Mouse (Mus musculus): Measurements from ENCODE around the gene Klhl11. TPM values are rescaled to one million over a fixed set of nuclear protein-coding genes. Genes with fewer than 3 reads are reported as not detected.

The Klhl11 gene
- total RNA-seq, 2 experiments from 2014 or later, result 10.8 to 40.8 TPM

DNA sequence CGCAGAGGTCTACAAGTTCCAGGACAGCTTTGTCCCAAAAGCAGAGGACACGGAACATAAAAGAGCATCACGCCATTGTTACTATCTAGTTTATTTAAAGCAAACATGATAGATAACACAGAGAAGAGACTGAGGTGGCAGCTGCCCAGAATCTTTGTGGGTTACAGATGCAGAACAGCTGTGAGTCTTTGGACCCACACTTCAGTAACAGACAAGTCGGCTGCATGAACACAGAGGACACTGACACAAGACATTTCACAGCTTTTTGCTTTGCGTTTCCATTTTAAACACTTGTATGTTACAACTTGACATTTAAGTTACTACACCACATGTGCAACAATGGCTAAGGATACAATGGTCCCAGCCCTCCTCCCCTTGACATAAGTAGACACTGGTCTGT is 3.7 kb upstream of the Klhl11 start:
- ATAC-seq (replicated peaks; ENCODE audit: low FRiP score, low TSS enrichment, poor library complexity, severe bottlenecking), result no peak

DNA sequence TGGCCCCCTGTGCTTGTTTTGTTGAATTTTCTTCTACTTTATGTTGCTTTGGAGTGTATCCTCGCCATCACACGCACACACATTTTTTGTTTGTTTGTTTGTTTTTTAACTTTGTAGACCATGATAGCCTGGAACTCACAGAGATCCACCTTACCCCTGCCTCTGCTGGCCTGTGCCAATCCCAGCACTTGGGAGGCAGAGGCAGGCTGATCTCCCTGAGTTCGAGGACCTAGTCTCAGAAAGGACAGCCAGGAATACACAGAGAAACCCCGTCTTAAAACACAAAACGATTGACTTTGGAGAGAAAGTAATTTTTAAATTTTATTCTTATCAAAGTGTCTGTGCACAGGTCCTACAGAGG is 374 bp upstream of the Klhl11 start:
- peak; percentile 46 for ATAC-seq (replicated peaks; ENCODE audit: low FRiP score, low TSS enrichment, poor library complexity, severe bottlenecking)

DNA sequence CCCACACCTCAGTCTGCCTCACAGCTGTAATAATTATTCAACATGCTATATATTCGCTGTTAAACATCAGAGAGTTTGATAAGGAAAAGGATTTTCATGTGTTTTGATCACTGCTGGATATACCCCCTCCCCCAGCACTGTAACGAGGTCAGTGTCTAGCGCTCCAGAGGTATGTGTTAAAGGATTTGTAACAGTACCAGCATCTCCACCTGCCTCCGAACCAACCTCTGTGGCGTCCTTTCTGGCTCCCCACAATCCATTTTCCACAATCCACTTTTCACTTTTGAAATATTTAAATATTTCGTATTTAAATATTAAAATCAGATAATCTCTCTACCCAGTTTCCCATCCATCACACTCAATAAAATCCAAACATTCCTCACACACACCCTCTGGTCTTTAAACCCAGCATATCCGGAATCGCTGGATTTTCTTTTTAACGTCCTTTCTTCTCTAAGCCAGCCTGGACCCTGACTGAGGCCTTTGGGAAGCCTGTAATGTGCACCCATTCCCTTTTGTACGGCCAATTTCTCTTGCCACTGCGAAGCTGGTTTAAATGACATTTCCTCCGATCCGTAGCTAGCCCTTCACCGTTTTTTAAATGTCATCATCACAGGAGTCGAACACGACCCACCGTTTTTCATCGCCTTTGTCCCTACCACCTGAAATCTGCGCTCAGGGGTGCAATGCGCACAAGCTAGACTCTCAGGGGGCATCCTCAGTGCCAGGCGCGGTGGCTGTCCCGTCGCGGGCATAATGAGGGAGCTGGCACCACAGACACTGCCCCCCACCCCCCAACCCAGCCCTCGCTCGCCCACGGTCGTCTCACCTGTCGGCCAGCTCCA is 967 bp downstream of the Klhl11 start:
- no peak for ATAC-seq (replicated peaks; ENCODE audit: low FRiP score, low TSS enrichment, poor library complexity, severe bottlenecking)

DNA sequence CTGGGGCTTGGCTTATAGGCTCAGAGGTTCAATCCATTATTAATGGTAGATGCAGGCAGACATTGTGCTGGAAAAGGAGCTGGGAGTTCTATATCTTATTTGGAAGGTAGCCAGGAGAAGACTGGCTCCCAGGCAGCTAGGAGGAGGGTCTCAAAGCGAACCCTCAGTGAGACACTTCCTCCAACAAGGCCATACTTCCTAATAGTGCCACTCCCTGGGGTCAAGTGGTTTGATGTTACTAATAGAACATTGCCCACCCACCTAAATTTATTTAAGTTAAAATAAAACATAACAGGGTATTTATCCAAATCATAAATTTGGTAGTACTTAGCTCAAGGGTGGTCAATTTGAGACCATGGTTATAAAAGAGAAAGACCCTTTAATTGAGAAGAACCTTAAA is 6.7 kb downstream of the Klhl11 start:
- no peak for ATAC-seq (replicated peaks; ENCODE audit: low FRiP score, low TSS enrichment, poor library complexity, severe bottlenecking)

DNA sequence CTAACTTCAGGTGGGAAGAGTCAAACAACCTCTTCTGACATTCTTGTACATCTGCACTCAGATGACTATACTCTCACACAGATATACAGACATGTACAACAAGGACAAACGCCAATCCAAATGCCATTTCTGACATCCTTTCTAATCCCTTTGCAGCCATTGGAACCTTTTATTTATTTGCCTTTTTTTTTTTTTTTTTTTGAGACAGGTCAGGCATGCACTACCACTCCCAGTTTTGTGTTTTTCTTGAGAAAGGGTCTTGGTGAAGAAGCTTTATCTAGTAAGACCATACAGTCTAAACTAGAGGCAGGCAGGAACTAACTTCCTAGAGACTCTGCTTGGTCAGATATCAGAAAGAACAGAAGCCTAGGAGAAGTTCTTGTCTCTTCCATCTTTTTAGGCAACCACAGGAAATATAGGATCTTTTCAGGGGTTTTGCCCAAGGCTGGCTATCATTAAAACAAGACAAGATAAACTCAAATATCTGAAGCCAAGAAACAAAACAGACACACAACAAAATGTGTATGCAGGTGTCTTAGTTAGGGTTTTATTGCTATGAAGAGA is 7.2 kb downstream of the Klhl11 start:
- peak; percentile 81 for ATAC-seq (replicated peaks; ENCODE audit: low FRiP score, low TSS enrichment, poor library complexity, severe bottlenecking)

DNA sequence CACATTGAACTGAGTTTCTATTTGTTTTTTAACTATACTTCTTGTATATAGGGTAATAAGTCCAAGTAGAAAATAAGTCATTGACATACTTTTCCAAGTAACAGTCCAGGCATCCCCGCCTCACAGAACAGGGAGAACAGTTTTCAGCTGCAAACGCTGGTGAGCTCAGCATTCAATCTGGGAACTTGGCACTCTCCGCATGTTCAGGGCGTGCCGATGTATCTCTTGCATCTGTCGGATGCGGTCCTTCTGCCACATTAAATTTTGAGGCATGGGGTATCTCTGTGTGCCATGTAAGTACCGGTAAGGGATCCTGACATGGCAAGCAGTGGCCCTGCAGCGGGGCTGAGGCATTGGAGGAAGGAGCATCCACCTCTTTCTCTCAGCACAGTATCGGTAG is 9.8 kb downstream of the Klhl11 start:
- no peak for ATAC-seq (replicated peaks; ENCODE audit: low FRiP score, low TSS enrichment, poor library complexity, severe bottlenecking)

DNA sequence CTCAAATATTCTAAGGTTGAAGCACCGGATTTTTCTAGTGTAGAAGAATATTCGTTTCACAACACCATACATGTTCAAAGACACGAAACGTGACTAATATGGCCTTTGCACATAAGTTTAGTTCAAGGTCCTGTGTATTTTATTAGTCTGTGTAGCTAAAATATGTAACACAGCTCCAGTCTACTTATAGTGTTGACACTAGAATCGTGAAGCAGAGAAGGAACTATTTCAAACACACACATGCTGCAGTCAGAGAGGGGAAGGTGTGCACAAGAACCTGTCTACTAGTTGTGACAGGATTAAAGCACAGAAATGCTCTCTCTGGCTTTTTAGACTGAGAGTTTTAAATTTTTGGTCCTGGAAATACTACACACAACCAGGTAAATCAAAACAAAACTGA is 14.8 kb downstream of the Klhl11 start:
- no peak for ATAC-seq (replicated peaks; ENCODE audit: low FRiP score, low TSS enrichment, poor library complexity, severe bottlenecking)

DNA sequence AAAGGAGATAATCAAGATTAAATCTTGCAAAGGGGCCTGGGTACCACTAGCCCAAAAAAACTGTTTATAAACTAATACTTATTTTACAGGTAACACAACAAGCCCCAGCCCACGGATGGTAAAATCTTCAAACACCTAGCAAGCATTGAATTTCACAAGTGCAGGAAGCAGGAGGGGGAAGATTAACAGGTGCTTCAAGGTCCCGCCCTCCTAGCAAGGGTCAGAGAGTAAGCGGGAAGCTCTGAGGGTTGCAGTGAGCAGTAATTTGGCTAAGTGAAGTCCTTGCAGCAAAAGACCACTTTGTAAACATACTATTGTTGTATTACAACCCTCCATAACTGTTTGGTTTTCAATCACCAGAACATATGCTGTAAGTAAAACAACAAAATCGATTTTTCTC is 15.3 kb downstream of the Klhl11 start:
- ATAC-seq (replicated peaks; ENCODE audit: low FRiP score, low TSS enrichment, poor library complexity, severe bottlenecking), result no peak

DNA sequence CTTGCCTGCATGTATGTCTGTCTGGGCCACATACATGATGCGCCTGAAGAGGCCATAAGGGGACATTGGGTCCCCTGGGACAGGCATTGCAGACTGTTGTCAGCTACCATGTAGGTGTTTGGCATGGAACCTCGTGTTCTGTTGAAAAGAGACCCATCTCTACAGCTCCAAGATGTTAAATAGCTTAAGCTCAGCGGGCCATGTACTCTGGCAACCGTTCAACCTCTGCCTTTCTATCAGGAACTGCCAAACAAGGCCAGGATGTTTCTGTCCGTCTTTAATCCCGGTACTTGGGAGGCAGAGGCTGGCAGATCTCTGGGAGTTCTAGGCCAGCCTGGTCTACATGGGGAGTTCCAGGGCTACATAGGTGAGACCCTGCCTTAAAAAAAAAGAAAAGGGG is 29.9 kb downstream of the Klhl11 start:
- ATAC-seq (replicated peaks; ENCODE audit: low FRiP score, low TSS enrichment, poor library complexity, severe bottlenecking), result no peak

DNA sequence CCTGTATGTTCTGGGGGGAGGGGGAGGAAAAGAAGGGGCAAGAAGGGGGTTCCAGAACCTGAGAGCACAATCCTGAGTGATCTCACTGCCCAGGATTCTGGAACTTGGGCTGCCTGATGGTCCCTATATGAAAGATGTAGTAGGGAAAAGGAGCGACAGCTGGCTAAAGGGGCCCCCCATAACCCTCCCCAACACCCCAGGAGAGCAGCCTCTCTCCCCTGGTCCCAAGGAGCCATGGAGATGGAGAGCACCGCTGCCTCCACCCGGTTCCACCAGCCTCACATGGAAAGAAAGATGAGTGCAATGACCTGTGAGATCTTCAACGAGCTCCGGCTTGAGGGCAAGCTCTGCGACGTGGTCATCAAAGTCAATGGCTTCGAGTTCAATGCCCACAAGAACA is 30.7 kb downstream of the Klhl11 start, which contains the start of the genes Nt5c3b and Klhl10:
Gene Nt5c3b, minus strand, starts transcription at position 12 of the 400 bp plus-strand sequence.
Gene Klhl10, plus strand, starts transcription at position 121 of the 400 bp plus-strand sequence.
- no peak for ATAC-seq (replicated peaks; ENCODE audit: low FRiP score, low TSS enrichment, poor library complexity, severe bottlenecking)

DNA sequence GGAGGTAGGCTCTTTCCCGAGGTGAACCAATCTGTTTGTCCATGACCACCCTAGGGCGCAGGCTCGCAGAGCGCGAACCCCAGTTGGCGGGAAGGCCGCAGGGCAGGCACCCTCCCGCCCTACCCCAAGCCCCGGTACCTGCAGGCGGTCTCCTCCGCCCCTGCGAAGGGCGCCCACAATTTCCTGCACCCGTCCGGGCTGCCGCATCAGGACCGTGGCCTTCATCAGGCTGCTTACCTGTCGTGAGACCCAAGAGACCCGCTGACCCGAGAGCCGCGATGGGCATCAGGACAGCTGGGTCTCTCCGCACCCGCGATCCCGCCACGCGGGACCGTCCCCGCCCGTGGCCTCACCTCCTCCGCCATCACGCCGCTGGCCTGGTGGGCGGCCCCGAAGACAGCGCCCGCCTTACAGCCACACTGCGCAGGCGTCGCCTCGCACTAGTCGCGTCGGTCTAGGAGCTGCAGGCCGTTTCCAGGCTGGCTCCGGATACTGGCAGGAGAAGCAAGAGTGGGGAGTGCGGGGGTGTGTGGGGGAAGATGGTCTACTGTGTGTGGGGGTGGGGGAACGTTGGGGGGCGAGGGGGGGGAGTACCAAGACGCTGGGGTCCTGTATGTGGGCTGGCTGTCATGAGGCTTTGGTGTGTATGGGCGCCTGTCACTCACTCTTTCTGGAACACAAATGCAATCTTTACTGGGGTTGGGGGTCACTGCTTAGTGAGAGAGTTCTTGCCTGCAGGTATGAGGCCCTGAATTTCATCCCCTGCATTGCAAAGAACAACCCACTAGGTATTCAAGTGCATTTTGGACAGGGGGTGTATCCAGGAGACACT is 31.6 kb downstream of the Klhl11 start:
- peak; percentile 94 for ATAC-seq (replicated peaks; ENCODE audit: low FRiP score, low TSS enrichment, poor library complexity, severe bottlenecking)

DNA sequence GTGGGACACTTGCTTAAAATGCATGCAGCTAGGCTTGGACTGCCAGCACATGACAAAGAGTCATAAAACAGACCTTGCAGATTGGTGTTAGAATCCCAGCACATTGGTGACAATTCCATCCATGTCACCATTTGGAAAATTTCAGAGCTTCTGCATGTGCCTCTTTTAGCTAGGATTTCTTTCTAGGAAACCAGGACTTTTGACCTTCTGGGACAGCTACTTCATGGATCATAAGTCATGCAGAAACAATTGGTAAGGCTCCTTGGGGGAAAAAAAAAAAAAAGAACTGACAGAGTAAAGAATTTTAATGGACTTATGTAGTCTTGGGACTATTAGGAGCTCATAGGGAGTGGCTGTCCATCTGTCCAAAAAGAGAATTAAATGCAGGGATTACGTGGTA is 34.6 kb downstream of the Klhl11 start:
- ATAC-seq (replicated peaks; ENCODE audit: low FRiP score, low TSS enrichment, poor library complexity, severe bottlenecking), result no peak

DNA sequence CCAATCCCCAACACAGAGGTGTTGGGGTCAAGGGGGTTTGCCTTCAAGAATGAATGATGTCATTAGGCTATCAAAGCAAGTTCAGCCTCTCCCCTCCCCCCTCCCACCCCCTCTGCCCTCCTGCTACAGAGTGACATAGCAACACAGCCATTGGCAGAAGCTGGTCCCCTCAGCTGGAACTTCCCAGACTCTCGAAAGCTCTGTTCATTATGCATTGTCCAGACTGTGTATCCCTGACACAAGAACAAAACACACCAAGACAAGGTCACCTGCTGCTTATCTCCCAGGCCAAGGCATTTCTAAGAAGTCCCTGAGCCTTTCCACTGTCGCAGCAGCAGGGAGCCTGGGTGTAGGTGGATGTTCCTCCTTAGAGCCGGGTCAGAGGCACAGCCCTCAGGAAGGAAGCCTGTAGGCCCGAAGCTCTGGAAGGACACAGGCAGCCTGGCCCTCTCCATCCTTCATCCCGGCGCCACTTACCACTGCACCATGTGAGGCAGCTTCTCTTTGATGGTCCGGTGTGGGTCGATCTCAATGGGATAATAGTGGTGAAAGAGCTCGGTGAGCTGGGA is 36.8 kb downstream of the Klhl11 start:
- ATAC-seq (replicated peaks; ENCODE audit: low FRiP score, low TSS enrichment, poor library complexity, severe bottlenecking), result no peak

DNA sequence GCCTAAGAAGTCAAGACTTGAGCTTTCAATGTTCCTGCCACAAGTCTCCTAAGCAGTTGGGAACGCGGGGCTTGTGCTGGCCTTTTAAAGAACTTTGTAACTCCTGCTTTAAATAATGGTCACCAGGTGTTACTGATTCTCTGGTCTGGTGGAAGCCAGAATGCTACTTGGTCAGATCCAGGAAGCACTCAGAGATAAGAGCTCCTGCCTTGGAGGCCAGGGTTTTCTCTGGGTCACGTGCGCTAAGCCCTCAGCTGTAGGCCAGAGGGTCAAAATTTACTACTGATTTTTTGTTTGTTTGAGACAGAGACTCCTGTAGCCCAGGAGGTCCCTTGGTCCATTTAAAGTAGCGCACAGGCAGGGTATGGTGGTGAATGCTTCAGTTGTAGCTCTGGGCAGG is 40.5 kb downstream of the Klhl11 start:
- no peak for ATAC-seq (replicated peaks; ENCODE audit: low FRiP score, low TSS enrichment, poor library complexity, severe bottlenecking)

DNA sequence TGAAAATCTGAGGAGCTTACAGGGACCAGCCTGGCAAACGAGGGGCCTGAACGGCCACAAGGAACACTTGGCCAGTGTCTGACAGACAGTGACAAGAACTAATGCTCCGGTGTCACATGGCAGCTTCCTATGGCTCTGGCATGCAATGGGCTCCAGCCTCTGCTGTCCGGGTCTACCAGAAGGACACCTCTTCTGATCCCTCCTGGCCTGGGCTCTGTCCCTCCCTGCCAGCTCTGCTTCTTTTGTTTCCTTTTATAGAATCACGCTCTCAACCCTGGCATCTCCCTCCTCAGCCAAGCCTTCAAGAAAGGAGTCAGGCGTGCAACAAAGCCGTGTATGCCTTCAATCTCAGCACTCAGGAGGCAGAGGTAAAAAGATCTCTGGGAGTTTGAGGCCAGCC is 42.5 kb downstream of the Klhl11 start:
- ATAC-seq (replicated peaks; ENCODE audit: low FRiP score, low TSS enrichment, poor library complexity, severe bottlenecking), result no peak

DNA sequence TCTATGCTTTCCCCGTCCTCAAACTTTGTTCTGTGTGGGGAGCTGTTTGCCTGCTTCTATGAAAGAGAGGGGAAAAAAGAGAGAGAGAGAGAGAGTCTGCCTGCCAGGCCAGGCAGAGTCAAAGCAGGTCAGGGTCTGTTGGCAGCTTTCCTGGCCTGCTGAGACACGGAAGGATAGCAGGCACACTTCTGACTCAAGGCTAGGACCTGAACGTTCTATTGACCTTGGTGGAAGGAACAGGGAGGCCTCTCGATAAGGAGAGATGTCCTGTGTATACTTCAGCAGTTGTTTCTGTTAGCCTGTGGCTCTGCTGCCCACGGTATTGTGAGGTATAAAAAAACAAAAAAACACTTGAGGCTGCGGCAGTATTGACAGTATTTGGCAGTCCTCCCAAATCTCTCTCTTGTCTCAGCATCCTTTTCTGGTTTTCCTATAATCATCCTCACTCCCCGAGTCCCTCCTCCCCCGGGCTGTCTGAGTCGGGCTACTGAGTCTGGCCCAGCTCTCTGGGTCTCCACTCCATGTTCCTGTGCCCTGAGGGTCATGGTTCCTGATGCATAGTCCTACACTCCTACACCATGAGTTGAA is 43.8 kb downstream of the Klhl11 start:
- no peak for ATAC-seq (replicated peaks; ENCODE audit: low FRiP score, low TSS enrichment, poor library complexity, severe bottlenecking)

DNA sequence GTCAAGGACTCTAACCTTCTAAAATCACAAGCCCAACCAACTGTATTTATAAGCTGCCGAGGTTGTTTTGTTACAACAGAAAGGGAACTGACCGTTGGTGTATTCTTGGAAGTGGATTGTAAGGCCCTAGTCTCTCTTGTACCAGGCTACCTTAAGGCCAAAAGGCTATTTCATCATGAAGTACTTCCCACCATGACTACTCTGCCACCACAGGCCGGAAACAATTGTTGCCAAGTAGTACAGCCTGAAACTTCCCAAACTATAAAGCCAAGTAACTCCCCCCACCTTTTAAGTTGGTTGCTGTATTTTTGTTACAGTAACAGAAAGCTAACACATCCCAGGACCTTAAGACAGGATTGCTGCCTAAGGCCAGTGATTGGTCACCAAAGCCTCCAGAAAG is 45.7 kb downstream of the Klhl11 start:
- ATAC-seq (replicated peaks; ENCODE audit: low FRiP score, low TSS enrichment, poor library complexity, severe bottlenecking), result no peak

DNA sequence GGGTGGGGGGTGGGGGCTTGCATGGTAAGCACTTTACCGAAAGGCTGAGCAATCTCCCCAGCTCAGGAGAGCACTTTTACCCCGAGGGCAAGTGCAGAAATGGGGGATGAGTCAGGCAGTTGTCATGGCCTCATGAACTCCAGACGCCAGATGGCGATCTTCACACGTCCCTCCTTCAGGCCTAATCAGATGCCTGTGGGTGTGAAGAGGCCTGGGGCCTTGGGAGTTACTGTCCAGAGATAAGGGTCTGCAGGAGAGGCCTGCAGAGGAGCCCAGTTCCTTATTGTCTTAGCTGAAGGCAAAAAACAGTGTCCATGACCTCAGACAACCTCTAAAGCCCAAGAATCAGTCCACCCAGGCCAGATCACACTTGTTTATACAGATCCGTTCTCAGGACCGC is 46.7 kb downstream of the Klhl11 start:
- peak; percentile 87 for ATAC-seq (replicated peaks; ENCODE audit: low FRiP score, low TSS enrichment, poor library complexity, severe bottlenecking)

DNA sequence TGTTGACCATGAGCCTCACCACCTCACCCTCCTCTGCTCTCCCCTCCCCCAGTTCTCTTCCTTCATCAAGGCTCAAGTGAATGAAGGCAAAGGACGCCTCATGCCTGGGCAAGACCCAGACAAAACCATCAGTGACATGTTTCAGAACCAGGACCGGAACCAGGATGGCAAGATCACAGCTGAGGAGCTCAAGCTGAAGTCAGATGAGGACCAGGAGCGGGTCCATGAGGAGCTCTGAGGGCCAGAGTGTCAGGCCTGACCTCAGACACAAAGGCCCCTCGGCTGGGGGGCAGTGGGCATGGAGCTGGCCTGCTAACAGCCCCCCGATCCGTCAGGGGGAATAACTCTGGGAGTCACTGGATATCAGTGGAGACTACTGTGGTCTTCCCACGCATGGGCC is 48.7 kb downstream of the Klhl11 start:
- ATAC-seq (replicated peaks; ENCODE audit: low FRiP score, low TSS enrichment, poor library complexity, severe bottlenecking), result no peak

DNA sequence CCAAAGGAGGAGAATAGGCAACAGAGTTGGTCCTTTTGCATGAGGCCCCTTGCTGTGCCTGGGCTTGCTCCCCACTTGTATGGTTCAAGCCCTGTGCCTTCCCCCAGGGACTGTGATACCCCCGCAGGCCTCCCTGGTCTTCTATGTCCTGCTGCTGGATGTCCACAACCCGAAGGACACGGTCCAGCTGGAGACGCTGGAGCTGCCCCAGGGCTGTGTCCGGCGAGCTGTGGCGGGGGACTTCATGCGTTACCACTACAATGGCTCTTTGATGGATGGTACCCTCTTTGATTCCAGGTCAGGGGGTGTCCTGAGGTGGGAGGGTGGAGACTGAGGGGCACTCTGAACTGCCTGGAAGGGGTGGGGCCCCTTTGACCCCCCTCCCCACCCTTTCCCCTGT is 51.0 kb downstream of the Klhl11 start:
- no peak for ATAC-seq (replicated peaks; ENCODE audit: low FRiP score, low TSS enrichment, poor library complexity, severe bottlenecking)

Data from megakaryocyte-erythroid progenitor cell, adult 5-6 weeks (primary cell).